Mouse (Mus musculus): Measurements from ENCODE around the gene Ulk4.

The Ulk4 gene

DNA sequence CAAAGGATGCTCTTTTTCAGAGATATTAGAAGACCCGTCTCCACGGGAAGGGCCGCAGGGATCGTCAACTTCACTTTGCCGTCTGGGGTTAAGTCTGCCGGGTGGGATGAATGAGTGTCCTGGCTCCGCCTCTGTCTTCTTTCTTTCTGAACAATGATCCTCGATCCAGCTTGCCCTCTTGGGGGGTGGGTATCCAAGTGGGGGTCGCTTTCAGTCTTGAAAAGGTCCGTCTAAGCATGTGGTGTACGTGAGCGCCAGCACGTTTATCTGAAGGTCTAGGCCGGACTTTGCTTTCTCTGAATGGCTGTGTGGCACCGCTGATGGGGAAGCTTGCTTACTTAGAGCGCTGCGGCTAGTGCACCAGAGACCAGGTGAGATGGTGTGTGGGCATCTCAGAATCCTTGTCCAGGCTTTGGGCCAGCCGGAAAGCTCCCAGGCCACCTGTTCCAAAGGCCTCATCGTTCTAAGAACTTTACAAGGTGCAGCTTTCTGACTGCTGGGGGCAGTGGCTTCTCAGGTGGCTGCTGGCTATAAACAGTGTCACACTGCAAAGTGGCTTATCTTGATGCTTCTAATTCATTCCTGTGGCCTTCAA lies 23.1 kb upstream of the Ulk4 start:
- no peak for DNase-seq

DNA sequence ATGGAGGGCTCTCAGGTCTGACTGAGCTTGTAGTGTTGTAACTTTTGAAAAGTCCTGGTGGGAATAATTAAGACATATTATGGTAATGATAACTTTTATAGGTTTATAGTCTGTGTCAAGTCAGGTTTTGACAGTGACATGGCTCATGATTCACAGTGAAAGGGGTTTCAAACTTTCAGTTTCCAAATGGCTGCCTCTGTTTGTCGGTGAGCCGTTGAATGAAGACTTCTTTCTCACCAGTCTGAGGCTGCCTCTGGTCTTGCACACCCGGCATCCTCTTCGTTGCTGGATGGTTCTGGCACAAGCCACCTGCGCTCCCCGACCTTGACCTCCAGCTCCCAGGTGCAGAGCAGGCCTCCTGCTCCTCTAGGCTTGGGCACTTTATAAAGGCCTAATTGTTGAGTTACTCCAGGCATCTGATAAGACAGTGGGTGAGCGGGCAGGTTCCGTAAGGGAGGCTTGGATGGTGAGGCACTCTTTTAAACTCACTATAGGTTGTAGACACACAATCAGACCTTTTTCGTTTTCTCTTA lies 22.3 kb upstream of the Ulk4 start:
- peak; percentile 48 for DNase-seq

DNA sequence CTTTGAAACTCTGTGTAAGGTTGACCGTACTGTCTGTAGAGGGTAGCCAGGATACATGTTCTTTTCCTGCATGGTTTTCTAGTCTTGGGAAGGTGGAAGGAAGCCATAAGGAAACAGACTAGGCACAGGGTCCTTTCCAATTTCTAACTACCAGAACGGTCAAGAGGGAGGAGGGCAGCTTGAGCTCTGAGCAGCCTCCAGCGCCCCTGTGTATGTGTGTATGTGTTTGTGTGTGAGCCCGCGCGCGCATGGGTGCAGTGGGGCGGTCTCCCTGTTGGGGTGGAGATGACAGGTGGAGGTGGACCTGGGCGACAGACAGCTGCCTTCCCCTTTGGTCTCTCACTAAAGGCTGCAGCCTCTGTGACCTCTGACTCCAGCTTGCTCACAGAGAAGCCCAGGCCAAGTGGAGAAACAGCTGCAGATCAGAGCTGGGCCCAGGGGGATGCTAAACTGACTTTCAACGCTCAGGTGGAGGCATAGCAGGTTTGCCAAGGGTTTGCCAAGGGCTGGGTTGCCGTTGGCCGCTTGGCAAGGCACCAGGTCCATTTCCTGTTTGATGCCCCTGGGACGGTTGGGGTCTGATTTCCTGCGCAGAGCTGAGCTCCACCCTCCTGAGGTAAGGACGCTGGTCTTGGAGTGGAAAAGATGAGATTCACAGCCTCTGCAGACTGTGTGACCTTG lies 21.6 kb upstream of the Ulk4 start:
- DNase-seq = peak; percentile 68

DNA sequence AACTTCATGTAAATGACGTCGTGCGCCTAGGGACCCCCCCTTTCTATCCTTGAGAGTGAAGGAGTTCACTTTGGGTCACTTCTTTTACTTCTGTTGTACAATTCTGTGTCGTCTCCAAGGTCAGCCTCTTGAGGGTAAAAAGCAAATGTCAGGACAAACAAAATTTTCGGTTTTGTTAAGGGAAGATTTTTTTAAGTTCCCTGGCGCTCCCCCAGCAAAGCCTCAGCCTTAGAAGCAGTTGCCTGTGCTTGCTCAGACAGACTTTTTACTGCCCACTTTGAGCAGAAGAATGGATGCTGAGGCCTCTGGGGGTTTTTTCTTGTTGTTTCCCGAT lies 21.0 kb upstream of the Ulk4 start:
- peak; percentile 35 for DNase-seq

DNA sequence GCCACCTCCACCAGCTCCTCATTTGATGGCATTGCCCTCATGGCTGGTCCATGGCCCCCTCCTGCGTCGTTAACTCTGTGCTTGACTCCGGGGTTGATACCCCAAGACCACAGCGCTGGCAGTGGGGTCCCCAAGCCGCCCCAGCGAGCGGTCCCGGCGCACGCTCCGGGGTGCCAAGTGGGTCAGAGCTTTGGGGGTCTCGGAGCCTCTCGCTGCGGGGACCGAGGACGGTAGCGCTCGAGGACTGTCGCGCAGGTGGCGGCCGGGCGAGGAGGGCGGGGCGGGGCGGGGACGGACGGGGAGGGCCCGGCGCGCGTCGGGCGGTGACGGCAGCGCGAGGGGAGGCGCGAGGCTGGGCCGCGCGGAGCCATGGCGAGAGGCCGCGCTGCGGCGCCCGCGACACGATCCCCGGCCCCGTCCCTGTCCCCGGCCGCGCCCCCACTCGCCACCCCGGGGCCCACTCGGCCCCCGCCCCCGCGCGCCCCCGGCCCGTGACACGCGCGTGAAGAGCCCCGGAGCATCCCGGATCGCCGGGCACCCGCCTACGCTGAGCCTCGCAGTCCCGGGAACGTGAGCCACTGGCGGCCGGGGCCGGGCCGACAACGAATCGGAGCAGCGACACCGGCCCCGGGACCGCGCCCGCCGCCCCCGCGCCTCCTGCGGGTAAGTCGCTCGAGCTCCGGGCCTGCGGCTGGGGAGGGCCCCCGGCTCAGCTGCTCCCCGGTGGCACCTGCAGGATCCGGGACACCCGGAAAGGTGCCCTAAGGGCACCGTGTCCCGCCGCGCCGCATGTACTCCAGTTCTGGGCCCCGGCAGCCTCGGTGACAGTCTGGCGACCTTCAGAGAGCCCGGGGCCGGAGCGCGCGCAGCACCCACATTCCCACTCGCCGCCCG lies 20.4 kb upstream of the Ulk4 start, which contains the start of gene Trak1:
TSS of gene Trak1 (plus strand) at position 332 of the 894 bp plus-strand sequence.
- DNase-seq = peak; percentile 80

DNA sequence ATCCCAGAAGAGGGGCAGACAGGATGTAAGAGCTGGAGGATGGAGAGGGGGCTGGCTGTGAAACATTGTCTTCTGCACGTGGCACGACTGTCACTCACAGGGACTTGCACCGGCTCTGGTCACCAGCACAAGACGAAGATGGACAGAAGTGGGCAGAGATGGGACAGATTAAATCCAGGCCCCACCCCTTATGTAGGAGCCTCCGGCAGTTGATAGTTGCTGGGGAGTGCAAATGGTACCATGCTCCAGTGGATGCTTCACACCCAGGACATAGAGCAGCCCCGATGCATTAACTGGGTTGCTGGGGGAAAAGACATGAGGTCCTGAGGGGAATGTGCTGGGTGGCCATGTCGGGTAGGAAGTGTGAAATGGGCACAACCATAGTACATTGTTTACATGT lies 18.2 kb upstream of the Ulk4 start:
- DNase-seq = no peak

DNA sequence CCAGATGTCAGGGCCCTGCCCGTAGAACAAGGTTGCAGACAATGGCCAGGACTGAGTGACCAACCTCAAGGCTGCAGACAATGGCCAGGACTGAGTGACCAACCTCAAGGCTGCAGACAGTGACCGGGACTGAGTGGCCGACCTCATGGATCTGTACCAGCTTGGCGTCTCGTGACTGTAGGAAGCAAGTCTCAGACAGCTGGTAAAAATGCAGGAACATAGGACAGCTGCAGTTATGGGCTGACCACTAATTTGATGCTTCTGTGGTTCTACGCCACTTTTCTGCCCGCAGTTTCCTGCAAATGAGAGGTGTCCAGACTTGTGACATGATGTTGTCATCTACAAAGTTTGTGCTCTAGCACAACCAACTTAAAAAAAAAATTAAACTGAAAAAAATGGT lies 16.2 kb upstream of the Ulk4 start:
- DNase-seq = no peak

DNA sequence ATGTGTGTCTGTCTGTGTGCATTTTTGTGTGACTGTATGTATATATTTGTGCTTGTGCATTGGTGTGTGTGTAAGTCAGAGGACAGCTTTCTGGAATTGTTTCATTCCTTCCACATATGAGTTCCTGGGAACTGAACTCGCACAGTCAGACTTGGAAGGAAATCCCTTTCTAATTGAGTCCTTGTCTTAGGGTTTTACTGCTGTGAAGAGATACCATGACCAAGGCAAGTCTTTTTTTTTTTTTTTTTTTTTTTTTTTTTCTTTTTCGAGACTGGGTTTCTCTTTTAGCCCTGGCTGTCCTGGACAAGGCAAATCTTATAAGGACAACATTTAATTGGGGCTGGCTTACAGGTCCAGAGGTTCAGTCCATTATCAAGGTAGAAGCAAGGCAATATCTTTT lies 14.3 kb upstream of the Ulk4 start:
- no peak for DNase-seq

DNA sequence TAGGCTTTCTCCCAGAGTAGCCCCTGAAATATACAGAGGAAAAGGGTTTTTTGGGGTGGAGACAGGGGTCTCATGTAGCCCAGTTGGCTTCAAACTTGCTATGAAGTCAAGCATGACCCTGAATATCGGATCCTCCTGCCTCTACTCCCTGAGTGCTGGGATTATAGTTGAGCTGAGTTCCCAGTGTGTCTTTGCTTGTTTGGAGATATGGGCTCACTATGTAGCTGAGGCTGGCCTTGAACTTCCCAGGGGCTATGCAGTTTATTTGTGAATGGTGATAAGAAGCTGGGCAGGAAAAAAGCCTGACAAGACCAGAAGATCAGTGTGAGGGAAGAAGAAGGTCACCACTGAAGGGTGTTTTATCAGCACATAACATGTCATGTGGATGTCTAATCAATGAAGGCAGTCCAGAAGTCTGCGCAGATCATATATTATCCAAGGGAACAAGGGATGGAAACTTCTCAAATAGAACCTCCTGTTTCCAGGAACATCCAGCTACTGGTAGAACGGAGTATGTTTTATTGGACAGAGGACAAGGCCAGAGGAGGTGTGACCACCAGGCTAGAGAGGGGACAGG lies 9.4 kb upstream of the Ulk4 start:
- no peak for DNase-seq

DNA sequence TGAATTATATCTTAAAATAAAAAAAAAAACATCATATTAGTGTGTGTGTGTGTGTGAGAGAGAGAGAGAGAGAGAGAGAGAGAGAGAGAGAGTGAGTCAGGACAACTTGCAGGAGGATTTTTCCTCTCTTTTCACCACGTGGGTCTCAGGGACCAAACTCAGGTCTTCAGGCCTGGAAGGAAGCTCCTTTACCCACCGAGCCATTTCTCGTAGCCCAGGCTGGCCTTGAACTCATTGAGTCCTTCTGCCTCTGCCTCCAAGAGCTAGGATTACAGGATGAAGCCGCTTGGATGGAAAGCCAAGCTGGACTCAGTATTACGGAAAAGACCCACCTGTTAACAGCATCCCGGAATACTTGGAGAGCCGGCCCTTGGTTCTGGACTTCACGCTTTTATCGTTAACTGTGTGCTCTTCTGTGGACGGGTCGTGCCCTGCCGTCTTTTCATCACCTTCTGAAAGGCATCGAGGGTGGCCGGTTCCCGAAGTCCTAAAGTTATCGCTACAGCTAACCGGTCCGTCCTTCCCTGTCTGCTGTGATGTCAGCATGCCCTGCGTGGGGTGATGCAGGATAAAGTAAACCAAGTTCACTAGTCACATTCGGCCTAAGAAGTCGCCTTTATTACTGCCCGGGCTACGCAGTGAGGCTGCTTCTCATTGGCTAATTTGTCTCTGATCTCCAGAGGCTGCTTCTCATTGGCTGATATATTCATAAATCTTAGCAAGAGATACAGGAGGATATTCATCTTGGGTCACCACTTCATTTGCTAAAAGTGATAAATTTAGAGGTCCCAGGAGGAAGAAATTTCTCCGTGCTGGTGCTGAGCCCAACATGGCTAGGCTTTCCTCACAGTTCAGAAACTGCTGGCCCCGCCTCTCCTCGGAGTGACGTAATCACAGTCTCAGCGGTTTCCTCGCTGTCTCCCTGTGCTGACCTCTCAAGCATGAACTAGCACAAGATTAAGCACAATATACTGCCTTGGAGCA lies 8.6 kb upstream of the Ulk4 start:
- DNase-seq = peak; percentile 72

DNA sequence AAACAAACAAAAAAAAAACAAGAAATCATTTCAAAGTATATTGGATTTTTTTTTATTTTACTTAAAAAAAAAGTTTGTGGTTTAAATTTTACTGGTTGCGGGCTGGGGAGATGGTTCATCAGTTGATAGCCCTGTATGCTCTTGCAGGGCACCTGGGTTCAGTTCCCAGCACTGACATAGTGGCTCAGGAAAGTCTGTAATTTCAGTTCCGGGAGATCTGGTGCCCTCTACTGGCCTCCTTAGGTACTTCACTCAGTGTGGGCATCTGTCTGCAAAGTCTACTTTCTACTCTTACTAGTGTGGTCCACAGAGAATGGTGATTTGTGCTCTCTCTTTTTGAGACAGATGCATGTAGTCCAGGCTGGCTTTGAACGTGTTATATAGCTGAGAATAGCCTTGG lies 7.4 kb upstream of the Ulk4 start:
- DNase-seq = peak; percentile 67

DNA sequence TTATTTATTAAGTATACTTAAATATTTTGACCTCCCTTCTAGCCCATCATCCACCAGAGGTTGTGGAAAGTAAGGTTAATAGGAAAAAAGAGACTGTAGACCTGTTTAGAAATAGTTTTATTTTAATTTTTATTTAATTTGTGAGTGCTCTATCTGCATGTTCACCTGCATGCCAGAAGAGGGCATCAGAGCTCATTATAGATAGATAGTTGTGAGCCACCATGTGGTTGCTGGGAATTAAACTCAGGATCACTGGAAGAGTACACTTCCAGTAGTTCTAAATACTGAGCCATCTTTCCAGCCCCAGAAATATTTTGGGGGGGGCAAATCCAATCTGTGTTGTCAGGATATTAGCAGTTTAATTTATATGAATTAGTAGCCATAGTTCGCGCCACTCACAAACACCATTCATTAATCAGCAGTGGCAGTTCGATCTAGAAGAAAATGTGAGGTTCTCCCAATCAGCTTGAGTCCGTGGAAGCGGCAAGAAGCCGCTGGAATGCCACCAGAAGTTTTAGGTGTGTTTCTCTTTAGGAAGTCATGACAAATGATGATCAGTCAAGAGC lies 6.7 kb upstream of the Ulk4 start:
- no peak for DNase-seq

DNA sequence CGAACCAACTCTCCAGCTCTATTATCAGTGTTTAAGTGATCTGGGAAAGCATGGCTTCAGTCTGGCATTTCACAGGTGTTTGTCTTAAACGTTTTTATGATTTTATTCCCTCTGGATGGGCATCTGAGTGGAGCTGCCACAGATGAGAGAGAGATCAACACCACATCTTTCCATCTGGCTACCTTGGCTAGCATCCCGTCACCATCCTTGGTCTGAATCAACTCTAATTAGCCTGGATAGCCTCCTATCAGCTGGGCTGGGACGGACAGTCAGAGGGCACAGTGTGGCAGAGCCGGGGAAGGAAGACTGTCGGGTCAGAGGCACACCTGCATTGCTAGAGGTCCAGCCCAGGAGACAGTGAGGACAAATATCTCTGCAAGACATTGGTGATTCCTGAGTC lies 4.9 kb upstream of the Ulk4 start:
- no peak for DNase-seq

DNA sequence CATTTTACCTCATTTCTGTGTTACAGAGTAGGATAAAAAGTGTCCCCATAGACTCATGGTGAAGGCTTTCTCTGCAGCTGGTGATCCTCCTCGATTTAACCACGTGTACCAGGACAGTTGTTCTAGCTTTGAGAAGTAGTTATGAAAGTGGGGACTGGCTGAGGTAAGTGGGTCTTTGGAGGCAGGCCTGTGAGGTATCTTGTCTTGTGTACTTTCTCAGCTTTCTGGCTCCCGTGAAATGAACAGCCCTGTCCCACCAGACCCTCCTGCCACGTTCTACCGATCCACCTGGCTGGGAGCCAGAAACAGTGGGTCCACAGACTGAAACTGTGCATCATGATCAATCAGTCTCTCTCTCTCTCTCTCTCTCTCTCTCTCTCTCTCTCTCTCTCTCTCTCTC lies 2.2 kb upstream of the Ulk4 start:
- DNase-seq = no peak

DNA sequence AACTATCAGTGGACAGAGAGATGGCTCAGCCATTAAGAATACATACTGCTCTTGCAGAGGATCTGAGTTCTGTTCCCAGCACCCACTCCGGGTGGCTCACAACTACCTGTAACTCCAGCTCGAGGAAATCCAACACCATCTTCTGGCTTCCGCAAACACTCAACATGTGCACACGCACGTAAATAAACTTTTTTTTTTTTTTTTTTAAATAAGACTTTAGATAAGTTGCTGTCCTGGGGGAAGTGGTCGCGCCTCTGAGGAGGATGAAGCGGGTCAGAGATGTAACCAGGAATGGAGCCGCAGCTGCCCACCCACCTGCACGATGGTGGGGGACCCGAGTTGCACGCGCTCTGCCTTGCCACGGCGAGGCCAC lies 266 bp downstream of the Ulk4 start:
- no peak for DNase-seq

DNA sequence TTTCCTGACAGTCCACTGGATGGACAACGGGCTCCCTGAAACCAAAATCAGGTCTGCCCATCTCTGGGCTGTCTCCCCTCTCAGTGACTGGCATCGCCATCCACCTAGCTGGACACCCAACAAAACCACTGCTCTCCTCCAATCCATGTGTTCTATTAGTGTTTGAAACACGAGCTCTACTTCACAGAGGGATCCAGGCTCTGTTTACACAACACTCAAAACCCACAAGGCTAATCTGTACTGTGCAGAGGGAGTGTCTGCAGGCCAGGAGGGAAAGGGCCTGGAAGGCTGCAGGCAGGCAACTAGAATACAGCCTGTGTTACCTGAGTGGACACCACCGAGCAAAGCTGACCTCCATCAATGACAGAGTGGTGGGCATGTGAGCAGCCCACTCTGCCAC lies 5.4 kb downstream of the Ulk4 start:
- DNase-seq = no peak

DNA sequence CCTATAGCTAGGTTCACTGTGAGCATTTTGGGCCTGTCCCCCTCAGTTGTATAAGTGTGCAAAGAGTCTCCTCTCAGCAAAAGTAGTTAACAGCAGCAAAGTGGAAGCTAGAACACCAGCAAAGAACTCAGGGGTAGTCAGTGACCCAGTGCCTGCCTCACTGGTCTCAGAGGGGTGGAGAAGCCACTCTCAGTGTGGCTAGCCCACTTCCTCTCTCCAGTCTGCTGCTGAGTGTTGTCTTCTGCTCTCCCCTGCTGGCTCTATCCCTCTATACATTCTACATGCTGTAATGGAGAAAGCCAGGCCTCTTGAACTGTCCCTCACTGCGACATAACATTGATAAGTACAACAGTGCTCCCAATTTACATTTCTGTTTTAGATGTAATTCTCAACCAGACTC lies 5.8 kb downstream of the Ulk4 start:
- DNase-seq = no peak

DNA sequence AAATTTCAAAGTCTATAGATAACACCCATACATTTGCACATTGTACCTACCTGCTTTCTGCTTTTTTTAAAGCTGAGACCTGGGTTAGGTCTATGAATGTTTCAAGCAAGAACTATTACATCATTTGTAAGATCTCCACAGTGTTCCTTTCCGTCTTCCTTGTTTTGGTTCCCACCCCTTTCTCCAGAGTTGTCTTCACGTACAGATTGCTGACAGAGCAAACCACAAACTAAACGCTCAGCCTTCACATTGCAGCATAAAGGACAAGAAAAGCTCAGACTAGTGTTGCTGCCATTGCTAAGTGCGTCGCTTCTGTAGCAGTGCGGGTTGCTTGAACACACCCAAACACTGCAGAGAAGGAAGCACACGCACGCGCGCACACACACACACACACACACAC lies 11.7 kb downstream of the Ulk4 start:
- DNase-seq = no peak

DNA sequence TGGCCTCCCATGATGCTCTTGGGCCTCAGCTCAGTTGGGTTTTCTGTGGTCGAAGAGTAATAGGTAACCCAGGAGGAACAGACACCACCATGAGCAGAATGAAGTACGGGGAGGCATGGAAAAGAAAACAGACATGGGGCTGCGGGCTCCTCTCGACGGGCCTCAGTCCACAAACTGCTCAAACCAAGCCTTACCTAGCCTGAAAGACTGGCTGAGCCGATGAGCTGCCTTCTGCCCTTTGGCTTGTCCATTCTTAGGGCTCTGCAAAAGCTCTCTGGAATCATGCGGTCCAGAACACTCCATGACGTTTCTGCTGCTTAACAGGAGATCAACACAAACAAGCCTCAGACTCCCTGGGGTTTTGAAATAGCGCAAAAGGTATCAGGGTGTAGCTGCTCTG lies 19.9 kb downstream of the Ulk4 start:
- peak; percentile 1 for DNase-seq

DNA sequence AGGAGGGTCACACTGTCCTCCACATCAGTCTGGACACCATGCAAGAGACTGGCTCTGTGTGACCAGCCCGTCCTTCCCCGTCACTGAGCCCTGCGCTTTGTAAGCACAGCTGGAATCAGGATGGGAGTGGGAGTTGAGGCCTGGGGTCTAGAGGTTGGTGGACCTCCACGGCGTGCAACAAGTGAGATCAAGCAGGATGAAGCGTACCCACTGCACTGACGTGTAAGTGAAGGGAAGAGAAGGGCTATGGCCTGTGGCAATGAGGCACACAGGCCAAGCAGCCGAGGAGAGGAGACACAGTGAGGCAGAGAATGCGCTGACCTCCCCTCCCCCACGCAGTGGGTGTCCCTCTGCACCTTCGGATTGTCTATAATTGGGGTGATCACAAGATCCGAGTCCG lies 22.2 kb downstream of the Ulk4 start:
- DNase-seq = no peak

DNA sequence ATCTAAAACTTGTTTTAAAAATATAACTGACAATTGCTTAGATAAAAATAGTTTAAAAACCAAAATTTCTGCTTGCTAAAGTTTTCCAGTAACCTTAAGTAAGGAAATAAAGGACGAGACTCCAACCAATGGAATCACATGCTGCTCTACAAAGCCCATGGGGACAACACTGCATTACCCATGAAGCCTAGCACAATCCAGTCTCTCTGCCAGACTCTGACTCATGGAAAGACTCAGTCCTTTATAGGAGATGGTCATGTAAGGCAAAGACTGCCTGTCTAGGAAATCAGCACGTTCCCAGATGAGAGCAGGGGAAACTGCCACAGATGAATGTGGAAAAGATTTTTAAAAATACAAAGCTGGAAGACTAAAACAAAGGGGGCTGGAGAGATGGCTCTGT lies 23.0 kb downstream of the Ulk4 start:
- DNase-seq = no peak

DNA sequence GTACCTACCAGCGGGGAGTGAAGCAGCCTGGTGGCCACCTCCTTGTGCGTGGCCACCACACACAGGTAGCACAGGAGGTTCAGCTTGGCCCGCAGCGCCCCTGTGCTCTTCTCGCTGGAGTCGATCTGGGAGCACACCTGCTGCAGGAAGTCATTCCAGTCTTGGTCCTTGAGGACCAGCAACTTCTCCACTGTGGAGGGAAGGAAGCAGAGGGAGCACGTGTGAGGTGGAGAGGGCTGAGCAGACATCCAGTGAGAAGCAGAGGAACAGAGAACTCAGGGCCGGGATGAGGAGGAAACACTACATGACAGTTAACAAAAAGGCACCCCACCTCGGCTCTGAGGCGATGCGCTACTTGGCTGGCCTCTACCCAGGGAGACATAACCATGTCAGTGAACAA lies 26.1 kb downstream of the Ulk4 start:
- no peak for DNase-seq

Data from thymus, postnatal 14 days (tissue).